Mouse (Mus musculus) spleen, adult 18-20 months (tissue): ENCODE results near the gene Hltf.
A peak's percentile ranks its signal among the peaks of the same experiment; 100 is the strongest.
"Not testable (repeated sequence)": the region's sequence is repeated elsewhere in the genome, so short reads cannot be mapped to it uniquely, and the experiment has no call there.

Experiments used
- DNase-seq, 2 experiments: peaks; one replicate each; pipeline ENCODE4 v3.0.0; 2022; ENCODE audit warnings: mixed read lengths in 2 of 2

The Hltf gene

GRCm38 (mm10) chr3:20057306-20058196 is at the start of gene Hltf:
Gene Hltf, plus strand, starts transcription at chr3:20057811.
- peak; percentile 90 to 93 for DNase-seq

GRCm38 (mm10) chr3:20010464-20010863 is 47.1 kb upstream of the Hltf start:
- DNase-seq, result no peak

GRCm38 (mm10) chr3:20010905-20011304 is 46.7 kb upstream of the Hltf start:
- not testable (repeated sequence) for DNase-seq

GRCm38 (mm10) chr3:20014454-20014853 is 43.2 kb upstream of the Hltf start:
- no peak for DNase-seq

GRCm38 (mm10) chr3:20018076-20018475 is 39.5 kb upstream of the Hltf start:
- DNase-seq, result no peak

- DNase-seq, result no peak
Observed at GRCm38 (mm10) chr3:20023832-20024231, 33.8 kb upstream of the Hltf start.

GRCm38 (mm10) chr3:20026481-20026880 is 31.1 kb upstream of the Hltf start:
- no peak for DNase-seq

GRCm38 (mm10) chr3:20026996-20027689 is 30.5 kb upstream of the Hltf start:
- no peak for DNase-seq

GRCm38 (mm10) chr3:20027788-20028187 is 29.8 kb upstream of the Hltf start:
- no peak for DNase-seq

GRCm38 (mm10) chr3:20028640-20029039 is 29.0 kb upstream of the Hltf start:
- no peak for DNase-seq

GRCm38 (mm10) chr3:20030807-20031206 is 26.8 kb upstream of the Hltf start:
- DNase-seq, result no peak

- no peak for DNase-seq
Observed at GRCm38 (mm10) chr3:20033761-20034718, 23.6 kb upstream of the Hltf start.

- peak; percentile 85 to 86 for DNase-seq
Observed at GRCm38 (mm10) chr3:20034719-20035404, 22.7 kb upstream of the Hltf start, which contains the start of gene Hps3. Gene Hps3, minus strand, starts transcription at chr3:20035315.

GRCm38 (mm10) chr3:20036069-20036468 is 21.5 kb upstream of the Hltf start:
- no peak for DNase-seq

- DNase-seq, result not testable (repeated sequence)
Observed at GRCm38 (mm10) chr3:20041461-20041860, 16.1 kb upstream of the Hltf start.

- not testable (repeated sequence) for DNase-seq
Observed at GRCm38 (mm10) chr3:20044736-20045135, 12.9 kb upstream of the Hltf start.

- no peak for DNase-seq
Observed at GRCm38 (mm10) chr3:20058197-20058541, 558 bp downstream of the Hltf start.

GRCm38 (mm10) chr3:20076145-20077053 is 18.8 kb downstream of the Hltf start:
- no peak for DNase-seq

GRCm38 (mm10) chr3:20082161-20082560 is 24.6 kb downstream of the Hltf start:
- no peak for DNase-seq

GRCm38 (mm10) chr3:20103830-20104229 is 46.2 kb downstream of the Hltf start:
- DNase-seq, result no peak

- DNase-seq, result no peak
Observed at GRCm38 (mm10) chr3:20104318-20104717, 46.7 kb downstream of the Hltf start.
